Mouse (Mus musculus): ENCODE measurements around the gene 2210011C24Rik.

The 2210011C24Rik gene

DNA sequence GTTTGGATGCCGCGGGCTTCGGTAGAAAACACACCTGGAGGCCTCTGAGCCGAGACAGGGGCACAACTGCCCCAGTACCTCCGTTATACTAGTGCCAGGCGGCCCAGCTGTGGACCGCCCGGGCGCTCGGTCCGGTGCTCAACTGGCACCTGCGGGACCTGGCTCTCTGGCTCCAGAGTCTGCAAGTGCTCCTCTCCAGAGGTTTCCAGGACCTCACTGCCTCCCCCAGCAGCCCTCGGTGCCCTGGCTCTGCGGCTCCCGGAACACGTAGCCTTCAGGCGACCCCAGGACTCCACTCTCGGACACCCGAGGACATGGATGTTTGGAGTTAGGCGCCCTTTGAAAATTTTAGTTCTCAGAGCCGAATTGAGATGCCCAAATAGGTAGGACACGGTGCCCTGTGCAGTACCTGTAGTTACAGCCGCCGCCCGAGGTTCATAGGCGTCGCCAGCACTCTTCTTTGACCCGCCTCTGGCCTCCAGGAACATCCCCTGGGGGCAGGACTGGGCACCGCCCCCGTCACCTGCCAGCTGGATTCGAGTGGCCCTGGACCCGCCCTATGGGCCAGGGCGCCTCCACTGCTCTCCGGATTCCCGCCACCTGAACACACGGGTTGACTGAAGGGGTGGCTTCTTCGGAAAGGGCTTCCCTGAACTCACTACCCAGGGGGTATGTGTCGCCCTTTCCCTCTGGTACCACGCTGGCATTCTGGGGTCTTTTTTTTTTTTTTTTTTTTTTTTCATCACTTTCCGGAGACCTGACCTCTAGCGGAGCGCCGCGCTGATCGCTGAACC is at the start of gene 2210011C24Rik:
Gene 2210011C24Rik, minus strand, starts transcription at position 467 of the 794 bp plus-strand sequence.
- DNase-seq (ENCODE audit: low spot score in 2 of 2): no peak

DNA sequence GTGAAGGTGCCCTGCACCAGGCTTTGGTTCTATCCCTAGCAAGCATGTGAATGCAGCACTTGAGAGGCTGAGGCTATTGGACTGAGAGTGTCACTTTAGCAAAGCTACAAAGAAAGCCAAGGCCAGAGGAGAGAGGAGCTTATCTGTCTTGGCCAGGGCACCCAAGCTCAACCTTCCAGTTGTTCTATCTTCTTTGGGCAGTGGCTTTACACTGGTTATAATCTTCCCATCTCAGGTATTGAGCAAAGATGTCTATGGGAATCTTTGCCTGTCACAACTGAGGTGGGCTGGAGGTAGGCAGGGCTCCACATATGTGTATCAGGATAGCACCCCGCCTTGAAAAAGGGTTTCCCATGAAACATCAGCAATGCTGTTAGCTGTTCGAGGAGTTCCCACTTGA is 48.3 kb upstream of the 2210011C24Rik start:
- DNase-seq (ENCODE audit: low spot score in 2 of 2): no peak

- DNase-seq (ENCODE audit: low spot score in 2 of 2): no peak
These were observed 47.3 kb upstream of the 2210011C24Rik start for GRCm38 (mm10) chr8:84059226-84059625.

DNA sequence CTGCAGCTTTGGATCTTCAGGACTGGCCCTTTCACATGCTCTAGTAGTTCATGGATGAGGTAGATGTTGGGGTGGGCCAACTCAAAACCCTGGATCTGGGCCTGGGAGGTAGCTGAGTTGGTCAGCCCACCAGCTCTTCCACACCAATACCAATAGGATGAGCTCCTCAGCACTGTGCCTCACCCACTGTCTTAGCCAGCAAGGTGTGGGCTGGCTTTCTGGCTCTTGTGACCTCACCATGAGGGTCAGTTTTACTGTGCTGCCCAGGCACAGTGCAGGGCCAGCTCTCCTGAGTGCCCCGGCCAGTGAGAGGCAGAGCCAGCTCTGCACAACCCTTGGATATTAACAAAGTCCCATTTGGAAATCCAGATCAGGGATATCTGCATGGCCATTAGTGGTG is 45.9 kb upstream of the 2210011C24Rik start:
- no peak for DNase-seq (ENCODE audit: low spot score in 2 of 2)

- no peak for DNase-seq (ENCODE audit: low spot score in 2 of 2)
These were observed 41.3 kb upstream of the 2210011C24Rik start for GRCm38 (mm10) chr8:84053229-84053628.

DNA sequence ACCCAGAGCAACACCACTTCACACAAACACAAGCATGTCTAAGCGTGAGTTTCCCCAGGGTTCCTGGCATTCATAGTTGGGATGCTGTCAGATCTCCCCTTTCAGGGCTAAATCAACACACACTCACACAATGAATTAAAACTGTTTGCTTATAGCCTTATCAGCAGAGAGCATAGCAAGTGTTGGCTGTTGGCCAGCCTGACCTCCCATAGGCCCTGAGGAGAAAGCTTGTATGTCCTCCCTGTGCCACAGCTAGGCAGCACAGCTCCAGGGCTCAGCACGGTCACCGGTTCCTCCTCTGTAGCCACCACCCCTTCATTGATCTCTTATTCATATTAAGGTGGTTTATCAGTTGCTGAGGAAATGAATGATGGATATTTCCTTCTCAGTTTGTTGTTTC is 40.8 kb upstream of the 2210011C24Rik start:
- no peak for DNase-seq (ENCODE audit: low spot score in 2 of 2)

GRCm38 (mm10) chr8:84048171-84048570 is 36.2 kb upstream of the 2210011C24Rik start:
- no peak for DNase-seq (ENCODE audit: low spot score in 2 of 2)

- no peak for DNase-seq (ENCODE audit: low spot score in 2 of 2)
These were observed 34.5 kb upstream of the 2210011C24Rik start for GRCm38 (mm10) chr8:84046505-84046904.

GRCm38 (mm10) chr8:84044900-84045299 is 32.9 kb upstream of the 2210011C24Rik start, which contains the start of gene Rln3:
Gene Rln3 (minus strand): TSS chr8:84045000.
- DNase-seq (ENCODE audit: low spot score in 2 of 2): no peak

- no peak for DNase-seq (ENCODE audit: low spot score in 2 of 2)
These were observed 32.1 kb upstream of the 2210011C24Rik start for GRCm38 (mm10) chr8:84044103-84044502.

DNA sequence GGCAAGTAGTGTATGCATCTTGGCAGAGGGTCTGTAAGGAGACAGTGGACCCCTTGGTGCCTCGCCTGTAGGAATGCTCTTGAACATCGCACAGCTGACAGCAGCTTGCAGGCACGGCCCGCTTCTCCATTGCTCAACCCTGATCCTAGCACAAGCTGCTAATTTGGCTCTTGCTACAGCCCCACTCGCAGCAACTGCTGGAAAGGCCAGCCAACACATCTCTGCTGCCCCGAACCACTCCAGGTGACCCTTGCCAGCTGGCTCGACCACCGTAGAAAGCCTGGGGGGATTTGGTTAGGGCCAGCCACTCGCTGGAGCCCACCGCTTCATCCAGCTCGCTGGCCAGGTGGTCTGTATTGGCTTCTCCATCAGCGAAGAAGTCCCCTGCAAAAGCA is 31.0 kb upstream of the 2210011C24Rik start:
- DNase-seq (ENCODE audit: low spot score in 2 of 2): no peak

- DNase-seq (ENCODE audit: low spot score in 2 of 2): peak; percentile 69 to 70
These were observed 30.3 kb upstream of the 2210011C24Rik start, which contains the start of gene Il27ra for GRCm38 (mm10) chr8:84042066-84042947. Gene Il27ra (minus strand): TSS chr8:84042589.

DNA sequence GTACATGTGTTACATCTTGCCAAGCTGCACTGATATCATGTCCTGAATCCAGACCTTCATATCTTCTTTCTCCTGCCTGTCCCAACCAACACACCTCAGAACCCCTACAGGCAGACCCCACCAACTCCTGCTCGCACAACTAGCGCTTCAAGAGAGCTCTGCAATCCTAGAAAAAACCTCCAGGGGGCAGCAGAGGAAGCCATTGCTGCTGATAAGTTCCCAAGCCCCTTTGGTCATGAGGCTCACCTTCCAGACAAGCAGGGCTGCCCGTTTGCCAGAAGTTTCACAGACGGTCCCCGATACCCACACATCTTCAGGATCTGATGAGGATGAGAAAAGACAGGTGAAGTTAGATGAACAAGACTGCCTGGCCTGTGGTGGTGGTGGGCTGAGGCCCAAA is 27.1 kb upstream of the 2210011C24Rik start:
- peak; percentile 67 to 88 for DNase-seq (ENCODE audit: low spot score in 2 of 2)

GRCm38 (mm10) chr8:84038015-84038414 is 26.0 kb upstream of the 2210011C24Rik start:
- DNase-seq (ENCODE audit: low spot score in 2 of 2): no peak

GRCm38 (mm10) chr8:84032777-84033176 is 20.8 kb upstream of the 2210011C24Rik start:
- no peak for DNase-seq (ENCODE audit: low spot score in 2 of 2)

- no peak for DNase-seq (ENCODE audit: low spot score in 2 of 2)
These were observed 17.3 kb upstream of the 2210011C24Rik start for GRCm38 (mm10) chr8:84029272-84029671.

DNA sequence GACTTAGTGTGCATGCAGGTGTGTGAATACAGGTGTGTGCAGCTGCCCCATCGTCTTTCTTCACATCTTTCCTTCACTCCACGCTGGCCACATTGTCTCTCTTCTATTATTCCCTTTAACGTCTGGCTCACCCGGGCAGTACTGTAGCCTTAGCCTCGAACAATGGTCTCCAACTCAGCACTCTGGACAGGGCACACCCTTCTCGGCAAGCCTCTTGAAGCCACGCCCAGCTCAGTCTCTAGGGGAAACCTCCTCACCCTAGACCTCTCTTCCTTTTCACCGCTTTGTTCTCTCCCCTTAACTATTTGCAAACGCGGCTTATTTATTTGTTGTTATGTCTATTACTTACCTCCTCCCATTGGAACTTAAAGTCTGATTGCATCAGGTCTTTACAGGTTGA is 15.5 kb upstream of the 2210011C24Rik start:
- DNase-seq (ENCODE audit: low spot score in 2 of 2): no peak

DNA sequence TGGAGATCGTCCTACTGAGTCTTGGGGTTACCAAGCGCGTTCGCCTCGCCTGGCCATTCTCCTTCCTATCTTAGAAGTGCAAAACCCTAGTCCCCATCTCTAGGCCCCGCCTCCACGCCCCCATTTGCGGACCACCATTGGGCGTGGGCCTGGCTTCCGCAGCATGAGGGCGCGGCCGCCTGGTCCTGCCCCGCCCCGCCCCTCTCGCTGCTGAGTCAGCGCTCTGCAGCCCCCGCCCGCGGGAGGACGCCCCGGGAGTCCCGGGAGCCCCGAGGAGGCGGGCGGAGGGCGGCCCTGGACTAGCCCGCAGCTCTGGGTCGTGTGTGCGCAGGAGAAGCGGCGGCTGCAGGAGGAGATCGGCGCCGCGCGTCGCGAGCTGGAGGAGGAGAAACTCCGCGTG is 13.9 kb upstream of the 2210011C24Rik start:
- DNase-seq (ENCODE audit: low spot score in 2 of 2): peak; percentile 65 to 78

DNA sequence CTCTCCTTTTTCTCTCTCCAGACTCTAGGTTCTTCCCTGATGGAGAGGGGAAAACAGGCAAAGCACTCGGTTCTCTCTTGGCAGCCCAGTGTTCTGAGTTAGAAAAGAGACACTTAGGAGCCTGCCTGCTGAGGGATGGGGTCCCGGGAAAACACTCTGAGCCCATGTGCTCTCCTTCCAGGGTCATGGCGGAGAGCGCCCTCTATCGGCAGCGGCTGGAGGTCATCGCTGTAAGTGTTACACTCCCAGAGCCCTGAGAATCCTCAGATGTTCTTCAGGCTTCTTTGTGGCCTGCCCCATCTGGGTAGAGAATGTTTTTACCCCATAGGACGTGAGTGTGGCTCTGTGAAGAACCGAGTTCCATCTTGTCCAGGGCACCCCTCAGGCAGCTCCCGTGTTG is 12.2 kb upstream of the 2210011C24Rik start:
- peak in 1 of 2 experiments; percentile 77 for DNase-seq (ENCODE audit: low spot score in 2 of 2)

- no peak for DNase-seq (ENCODE audit: low spot score in 2 of 2)
These were observed 11.7 kb upstream of the 2210011C24Rik start for GRCm38 (mm10) chr8:84023631-84024030.

DNA sequence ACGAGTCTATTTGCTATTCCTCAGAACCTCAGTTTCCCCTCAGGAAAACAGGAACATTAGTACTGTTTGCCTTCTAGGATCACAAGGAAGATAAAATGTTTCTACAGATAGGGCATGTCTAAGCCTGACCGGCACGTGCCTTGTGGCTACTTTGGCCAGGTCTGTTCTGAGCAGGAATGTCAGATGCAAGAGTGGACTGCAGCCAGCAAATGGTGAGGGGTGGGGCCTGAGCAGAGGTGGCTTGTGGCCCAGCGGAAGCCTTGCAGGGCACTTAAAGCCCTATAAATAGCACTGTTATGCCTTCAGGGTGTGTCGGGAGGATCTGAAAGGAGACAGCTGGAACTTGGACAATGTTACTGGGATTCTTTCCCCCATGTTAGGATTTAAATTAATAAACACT is 11.1 kb upstream of the 2210011C24Rik start:
- DNase-seq (ENCODE audit: low spot score in 2 of 2): no peak

- DNase-seq (ENCODE audit: low spot score in 2 of 2): no peak
These were observed 9.6 kb upstream of the 2210011C24Rik start for GRCm38 (mm10) chr8:84021569-84021968.

- DNase-seq (ENCODE audit: low spot score in 2 of 2): no peak
These were observed 9.1 kb upstream of the 2210011C24Rik start, which contains the start of gene Palm3 for GRCm38 (mm10) chr8:84021096-84021495. Gene Palm3 (plus strand): TSS chr8:84021471.
